In the genomic region with DNA sequence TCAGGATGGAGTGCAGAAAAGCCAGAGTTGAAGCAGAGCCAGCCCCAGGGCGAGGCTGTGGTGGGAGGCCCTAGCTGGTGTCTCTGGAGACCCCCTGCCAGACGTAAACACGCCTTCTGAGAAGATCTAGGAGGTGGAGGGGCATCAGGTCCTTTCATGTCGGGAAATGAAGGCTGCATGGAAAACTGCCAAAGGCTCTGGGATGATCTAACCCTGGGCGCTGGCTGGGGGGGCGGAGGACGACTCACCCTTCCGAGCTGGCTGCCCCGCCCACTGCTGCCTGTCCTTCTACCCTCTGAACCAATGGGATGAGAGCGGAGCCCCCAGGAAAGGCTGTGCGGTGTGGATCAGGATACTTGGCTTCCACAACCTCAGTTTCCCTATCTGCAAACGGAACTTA, we compare ENCODE assay signal across 9 mouse cellular contexts. TPM values are rescaled to one million over a fixed set of nuclear protein-coding genes. Genes with fewer than 3 reads are reported as not detected.
DNase-seq lines count a peak whose midpoint lies in the region; ATAC-seq and TF ChIP-seq lines count a peak whose summit lies in the region.
"Had no signal": no experiment of that assay in that cellular context is flagged by ENCODE, and none has a peak within 500 bp of the region (broad histone marks: within the 10 kb centered on the region; RNA-seq: fewer than 3 reads in every experiment).

No protein-coding gene starts in this region.

- WGBS in kidney, adult 2 months = 60% methylated on average over 12 of the region's 12 CpGs
- 63% methylated on average over 12 of the region's 12 CpGs for WGBS in kidney, embryonic 16.5 days
- 58% methylated on average over 12 of the region's 12 CpGs for WGBS in forebrain, embryonic 15.5 days
- 91% methylated on average over 12 of the region's 12 CpGs for WGBS in forebrain, embryonic 12.5 days

- H3K4me2 ChIP-seq in kidney, embryonic 16.5 days (replicated peaks; ENCODE audit: low read depth, low read length) = no peak overlapping the region
- no peak overlapping the region for H3K4me2 ChIP-seq in forebrain, embryonic 15.5 days (replicated peaks)
- no peak overlapping the region for H3K4me2 ChIP-seq in forebrain, embryonic 12.5 days
- H3K4me2 ChIP-seq: midbrain, embryonic 12.5 days had no signal

- DNase-seq in kidney, adult 2 months = peak; percentile 58
- DNase-seq in adrenal gland, postnatal 14 days = peak; percentile 94
- DNase-seq in heart, postnatal 14 days = peak; percentile 62 to 63
- DNase-seq in lung, postnatal 14 days = peak; percentile 75
- no peak for DNase-seq in frontal cortex, postnatal 36 days (ENCODE audit: low spot score in 2 of 2)

- ATAC-seq in kidney, embryonic 16.5 days (ENCODE audit: low FRiP score, low TSS enrichment) = no peak
- ATAC-seq in forebrain, embryonic 15.5 days (replicated peaks) = no peak
- ATAC-seq in forebrain, embryonic 12.5 days (ENCODE audit: low FRiP score) = no peak

- H3K9me3 ChIP-seq in kidney, embryonic 16.5 days (ENCODE audit: low read length) = no peaks in the 10 kb centered on the region
- H3K9me3 ChIP-seq in forebrain, embryonic 15.5 days = 0 out of 2 replicates have a peak, but pooled peaks cover 3% of the 10 kb centered on the region
- peaks cover 15% of the 10 kb centered on the region for H3K9me3 ChIP-seq in forebrain, embryonic 12.5 days

- H3K27ac ChIP-seq in kidney, adult 2 months (ENCODE audit: insufficient read depth, low read depth, low read length) = no peak overlapping the region
- no peak overlapping the region for H3K27ac ChIP-seq in kidney, embryonic 16.5 days (ENCODE audit: low read length)
- no peak overlapping the region for H3K27ac ChIP-seq in forebrain, embryonic 15.5 days (replicated peaks)
- H3K27ac ChIP-seq in forebrain, embryonic 12.5 days = no peak overlapping the region
- H3K27ac ChIP-seq: midbrain, embryonic 12.5 days had no signal

- TF ChIP-seq CTCF in kidney, adult 2 months (conservative IDR thresholded peaks at IDR 0.05; ENCODE audit: insufficient read depth, insufficient read length, low read depth, low read length) = no peak

- intact Hi-C loops in heart, postnatal 14 days (cut with DNase I) = no loop called here

- H3K4me1 ChIP-seq in kidney, adult 2 months (ENCODE audit: control insufficient read depth, insufficient read depth, low read length) = peaks cover 9% of the 10 kb centered on the region
- peaks cover 50% of the 10 kb centered on the region for H3K4me1 ChIP-seq in kidney, embryonic 16.5 days (ENCODE audit: insufficient read depth, low read length)
- H3K4me1 ChIP-seq in forebrain, embryonic 15.5 days = peaks cover 25% of the 10 kb centered on the region; the same call in 1 of the 2 replicates
- peaks cover 26% of the 10 kb centered on the region for H3K4me1 ChIP-seq in forebrain, embryonic 12.5 days

- H3K27me3 ChIP-seq in kidney, adult 2 months (replicated peaks; ENCODE audit: control insufficient read depth, insufficient read depth, low read length) = no peaks in the 10 kb centered on the region
- no peaks in the 10 kb centered on the region for H3K27me3 ChIP-seq in kidney, embryonic 16.5 days (ENCODE audit: insufficient read depth, low read length)
- H3K27me3 ChIP-seq in forebrain, embryonic 15.5 days = no peaks in the 10 kb centered on the region
- no peaks in the 10 kb centered on the region for H3K27me3 ChIP-seq in forebrain, embryonic 12.5 days
- H3K27me3 ChIP-seq: midbrain, embryonic 12.5 days had no signal

- no peak for TF ChIP-seq POLR2A in kidney, adult 2 months (IDR thresholded peaks at IDR 0.05; ENCODE audit: low read depth, low read length)

- H3K4me3 ChIP-seq in kidney, adult 2 months (ENCODE audit: insufficient read depth, low read depth, low read length) = no peak overlapping the region
- no peak overlapping the region for H3K4me3 ChIP-seq in kidney, embryonic 16.5 days (ENCODE audit: low read length)
- H3K4me3 ChIP-seq in forebrain, embryonic 15.5 days = no peak overlapping the region
- no peak overlapping the region for H3K4me3 ChIP-seq in forebrain, embryonic 12.5 days (replicated peaks)
- H3K4me3 ChIP-seq: midbrain, embryonic 12.5 days had no signal

- H3K9ac ChIP-seq in kidney, embryonic 16.5 days (replicated peaks; ENCODE audit: low read length) = no peak overlapping the region
- H3K9ac ChIP-seq in forebrain, embryonic 15.5 days (replicated peaks) = no peak overlapping the region
- H3K9ac ChIP-seq in forebrain, embryonic 12.5 days = no peak overlapping the region
- H3K9ac ChIP-seq: midbrain, embryonic 12.5 days had no signal

- no peaks in the 10 kb centered on the region for H3K36me3 ChIP-seq in kidney, adult 2 months (ENCODE audit: control insufficient read depth, insufficient read depth, low read length)
- H3K36me3 ChIP-seq in kidney, embryonic 16.5 days (ENCODE audit: insufficient read depth, low read length) = peaks cover 10% of the 10 kb centered on the region; the same call in 1 of the 2 replicates
- 0 out of 2 replicates have a peak, but pooled peaks cover 2% of the 10 kb centered on the region for H3K36me3 ChIP-seq in forebrain, embryonic 15.5 days
- H3K36me3 ChIP-seq in forebrain, embryonic 12.5 days (replicated peaks) = peaks cover 54% of the 10 kb centered on the region

RNA-seq across cellular contexts. Expression of gene Gtf2ird1, which starts 16.4 kb away (rescaled TPM):
- polyA plus RNA-seq in kidney, adult 2 months (2012; rRNA removed) = 22.4 and 24.0 TPM in 2 replicates
- polyA plus RNA-seq in kidney, embryonic 16.5 days (2015; fragmentation: Nextera tagmentation; extraction: Ambion mirVana) = 73.8 and 76.9 TPM in 2 replicates
- total RNA-seq in adrenal gland, postnatal 14 days (2021) = 61.7 and 69.6 TPM in 2 replicates
- 10 to 100 TPM; 28.6 to 30.9 TPM for total RNA-seq in heart, postnatal 14 days (2021)
- polyA plus RNA-seq in forebrain, embryonic 15.5 days (2015; fragmentation: Nextera tagmentation; extraction: Ambion mirVana) = 89.7 and 93.3 TPM in 2 replicates
- polyA plus RNA-seq in forebrain, embryonic 12.5 days (2016; fragmentation: Nextera tagmentation; extraction: Ambion mirVana) = 111 and 112 TPM in 2 replicates

Comparison
In these comparisons a context has a peak if more than half of its experiments do, and no peak if none do; other contexts are left out.
1. DNase-seq: peak in kidney, adult 2 months (single experiment), adrenal gland, postnatal 14 days (single experiment), heart, postnatal 14 days (2 of 2) and lung, postnatal 14 days (single experiment); none in frontal cortex, postnatal 36 days (0 of 2).